17 mouse cellular contexts compared by ENCODE assay signal in the genomic region with DNA sequence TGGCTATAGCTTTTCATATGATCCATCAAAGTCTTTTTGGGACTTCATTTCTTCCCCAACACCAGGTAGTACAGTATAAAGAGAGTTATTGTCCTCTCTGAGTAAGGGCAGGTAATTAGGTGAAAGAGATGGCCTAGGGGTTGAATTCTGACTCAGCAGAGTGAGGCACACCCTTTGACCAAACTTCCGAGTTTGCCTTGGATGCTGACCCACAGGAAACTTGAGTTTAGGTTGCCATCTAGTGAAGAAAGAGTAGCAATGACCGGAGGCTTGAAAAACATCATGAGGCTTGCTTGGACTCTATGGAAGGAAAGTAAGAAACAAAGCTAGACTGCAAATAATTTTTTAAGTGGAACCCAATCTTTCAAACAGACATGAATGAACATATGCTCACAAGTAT. TPM values are rescaled to one million over a fixed set of nuclear protein-coding genes. Genes with fewer than 3 reads are reported as not detected.
A peak's percentile ranks its signal among the peaks of the same experiment; 100 is the strongest.
DNase-seq lines count a peak whose midpoint lies in the region; ATAC-seq and TF ChIP-seq lines count a peak whose summit lies in the region.
"Had no signal": no experiment of that assay in that cellular context is flagged by ENCODE, and none has a peak within 500 bp of the region (broad histone marks: within the 10 kb centered on the region; RNA-seq: fewer than 3 reads in every experiment).

No protein-coding gene starts in this region.

- H3K9ac ChIP-seq in kidney, postnatal 0 days (ENCODE audit: low read depth, low read length): no peak overlapping the region
- H3K9ac ChIP-seq: neural tube, embryonic 15.5 days had no signal

- no peak overlapping the region for H3K4me2 ChIP-seq in kidney, postnatal 0 days (ENCODE audit: low read length)
- H3K4me2 ChIP-seq: midbrain, embryonic 11.5 days; neural tube, embryonic 15.5 days had no signal

- H3K36me3 ChIP-seq in kidney, postnatal 0 days (ENCODE audit: insufficient read depth, low read length): no peaks in the 10 kb centered on the region
- H3K36me3 ChIP-seq: neural tube, embryonic 15.5 days had no signal

- no peak overlapping the region for H3K4me3 ChIP-seq in left cerebral cortex, adult 2 months
- no peak overlapping the region for H3K4me3 ChIP-seq in kidney, postnatal 0 days (replicated peaks; ENCODE audit: low read depth, low read length)
- H3K4me3 ChIP-seq: neural tube, embryonic 15.5 days had no signal

- no peaks in the 10 kb centered on the region for H3K27me3 ChIP-seq in kidney, postnatal 0 days (ENCODE audit: insufficient read depth, low read length)

- TF ChIP-seq CTCF in left cerebral cortex, adult 2 months (IDR thresholded peaks at IDR 0.05): peak; percentile 62
- TF ChIP-seq CTCF in kidney, postnatal 0 days (IDR thresholded peaks at IDR 0.05; ENCODE audit: low read depth): peak; percentile 69

- DNase-seq in frontal cortex, postnatal 36 days (ENCODE audit: low spot score in 2 of 2): no peak
- DNase-seq in left cerebral cortex, adult 2 months (ENCODE audit: extremely low spot score in 1 of 2, low spot score in 2 of 2): no peak
- no peak for DNase-seq in left cerebral cortex, postnatal 10 days (ENCODE audit: extremely low spot score in 1 of 2, low spot score in 2 of 2)
- peak; percentile 20 for DNase-seq in MN1 (ENCODE audit: low spot score)
- peak; percentile 59 for DNase-seq in kidney, postnatal 0 days (ENCODE audit: low spot score)
- DNase-seq in cerebellum, postnatal 36 days: no peak
- DNase-seq in gastrocnemius, postnatal 10 days: no peak
- DNase-seq: cerebellum, postnatal 14 days had no signal

- no peaks in the 10 kb centered on the region for H3K4me1 ChIP-seq in kidney, postnatal 0 days (replicated peaks; ENCODE audit: insufficient read depth, low read length)
- H3K4me1 ChIP-seq: neural tube, embryonic 15.5 days had no signal

- WGBS in kidney, postnatal 0 days: 14% methylated on average over 2 of the region's 2 CpGs

- ATAC-seq in frontal cortex, adult (ENCODE audit: low TSS enrichment): peak; percentile 59
- no peak for ATAC-seq in kidney, postnatal 0 days (replicated peaks; ENCODE audit: low FRiP score, low read depth)
- ATAC-seq: CD4-positive, CD25-positive, alpha-beta regulatory T cell, adult 4 months had no signal

- no peaks in the 10 kb centered on the region for H3K9me3 ChIP-seq in kidney, postnatal 0 days (replicated peaks; ENCODE audit: low read length)
- H3K9me3 ChIP-seq: neural tube, embryonic 15.5 days had no signal

- no peak overlapping the region for H3K27ac ChIP-seq in left cerebral cortex, adult 2 months
- H3K27ac ChIP-seq in kidney, postnatal 0 days: no peak overlapping the region
- H3K27ac ChIP-seq: neural tube, embryonic 15.5 days had no signal

- intact Hi-C loops in left cerebral cortex, adult 2 months (cut with DNase I): loop anchor here (2.0 to 5.0 kb wide), 2 partner anchors 47 to 192 kb away; no protein-coding TSS in a partner anchor
- intact Hi-C loops in left cerebral cortex, postnatal 10 days (cut with DNase I): loop anchor here (5.0 kb wide), 2 partner anchors 47 to 192 kb away; no protein-coding TSS in a partner anchor

RNA-seq across cellular contexts. Expression of a gene that starts 44.3 kb away (rescaled TPM):
- total RNA-seq in left cerebral cortex, adult 2 months (2021): not detected
- not detected for total RNA-seq in left cerebral cortex, postnatal 10 days (2021)
- polyA plus RNA-seq in kidney, postnatal 0 days (2015; fragmentation: Nextera tagmentation; extraction: Ambion mirVana): not detected in 2 replicates
- total RNA-seq in gastrocnemius, postnatal 10 days (2021): not detected
- total RNA-seq: adrenal gland, adult 18-20 months had no signal
- polyA plus RNA-seq: CD4-positive, CD25-positive, alpha-beta regulatory T cell, adult 4 months; forebrain, embryonic 11.5 days; heart, embryonic 16.5 days; large intestine, adult 2 months; limb, embryonic 14.5 days; midbrain, embryonic 11.5 days; neural tube, embryonic 15.5 days had no signal

Comparison
In these comparisons a context has a peak if more than half of its experiments do, and no peak if none do; other contexts are left out.
1. DNase-seq: peak in MN1 (single experiment) and kidney, postnatal 0 days (single experiment); none in frontal cortex, postnatal 36 days (0 of 2), left cerebral cortex, adult 2 months (0 of 2), left cerebral cortex, postnatal 10 days (0 of 2), cerebellum, postnatal 36 days (0 of 2) and gastrocnemius, postnatal 10 days (single experiment).